Mouse (Mus musculus) stomach, embryonic 14.5 days (tissue): ENCODE data around the gene Oser1. TPM values are rescaled to one million over a fixed set of nuclear protein-coding genes. Genes with fewer than 3 reads are reported as not detected.
"Not testable (repeated sequence)": the region's sequence is repeated elsewhere in the genome, so short reads cannot be mapped to it uniquely, and the experiment has no call there.

ENCODE experiments used
- ATAC-seq: fragments of 200-750 bp; cut with Nextera tagmentation; 2 replicates; pipeline ENCODE4 v1.8.0; 2017; ENCODE audit warnings: low read depth, moderate TSS enrichment; ENCODE audit not compliant: insufficient number of reproducible peaks, insufficient read depth, low FRiP score
- H3K27ac ChIP-seq: fragments of 300-500 bp; sonication (generic); 2 replicates; pipeline ENCODE4 v1.5.1; 2014; ENCODE audit warnings: mild to moderate bottlenecking, low read length, moderate library complexity, mixed read lengths
- H3K27me3 ChIP-seq: fragments of 300-500 bp; sonication (generic); 2 replicates; pipeline ENCODE4 v1.6.1; 2014; ENCODE audit warnings: low read length, control low read depth, mixed read lengths; ENCODE audit not compliant: control insufficient read depth, insufficient read depth
- H3K36me3 ChIP-seq: fragments of 300-500 bp; sonication (generic); 2 replicates; pipeline ENCODE4 v1.6.1; 2014; ENCODE audit warnings: mild to moderate bottlenecking, control low read depth, low read length, moderate library complexity, mixed read lengths; ENCODE audit not compliant: control insufficient read depth, insufficient read depth
- H3K4me1 ChIP-seq: fragments of 300-500 bp; sonication (generic); 2 replicates; pipeline ENCODE4 v1.6.1; 2014; ENCODE audit warnings: low read length, control low read depth, mixed read lengths; ENCODE audit not compliant: control insufficient read depth, insufficient read depth
- H3K4me2 ChIP-seq: fragments of 300-500 bp; sonication (generic); replicated peaks from 2 replicates; pipeline ENCODE4 v1.6.1; 2014; ENCODE audit warnings: low read depth, low read length, control low read depth
- H3K4me3 ChIP-seq: fragments of 300-500 bp; sonication (generic); 2 replicates; pipeline ENCODE4 v1.5.1; 2014; ENCODE audit warnings: low read depth, low read length, control low read depth
- H3K9ac ChIP-seq: fragments of 300-500 bp; sonication (generic); replicated peaks from 2 replicates; pipeline ENCODE4 v1.6.1; 2014; ENCODE audit warnings: low read depth, mild to moderate bottlenecking, control low read depth, low read length, moderate library complexity, mixed read lengths
- H3K9me3 ChIP-seq: fragments of 300-500 bp; sonication (generic); 2 replicates; pipeline ENCODE4 v1.6.1; 2016; ENCODE audit warnings: low read depth, low read length, control low read depth; ENCODE audit not compliant: control insufficient read depth
- WGBS: fragments of 180-500 bp; shearing (Covaris S2); extraction: QIAGEN DNeasy Blood & Tissue Kit; methylation state at CpG from one replicate; pipeline ENCODE4 v1.1.7; 2014; 5-methylcytosine and 5-hydroxymethylcytosine counted together
- polyA plus RNA-seq: library from polyadenylated mRNA; unstranded; fragments of >200 nt; fragmentation: Nextera tagmentation; extraction: Ambion mirVana; gene quantifications from 2 replicates; pipeline ENCODE4 v1.2.1, GENCODE M21; 2014

Oser1 gene
- polyA plus RNA-seq, 1 experiment from 2014 or later: 84.9 TPM

DNA sequence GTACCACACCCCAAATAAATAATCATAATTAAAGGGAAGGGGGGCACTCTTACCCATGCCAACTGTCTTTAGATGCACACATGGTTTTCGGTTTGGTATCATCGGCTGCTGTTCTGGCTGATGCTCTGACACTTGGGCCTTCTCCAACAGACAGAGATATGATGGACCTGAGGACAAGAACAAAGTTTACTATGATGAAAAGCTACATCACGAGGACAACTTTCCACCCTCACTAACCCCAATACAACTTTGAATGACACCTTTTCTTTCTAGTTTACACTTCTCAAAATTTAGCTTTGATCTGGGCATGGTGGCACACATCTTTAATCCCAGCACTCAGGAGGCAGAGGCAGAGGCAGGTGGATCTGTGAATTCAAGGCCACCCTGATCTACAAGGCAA is 13.2 kb downstream of the Oser1 start:
- H3K27ac ChIP-seq, ATAC-seq, H3K4me2 ChIP-seq, H3K4me3 ChIP-seq, H3K4me1 ChIP-seq, H3K9me3 ChIP-seq, H3K9ac ChIP-seq, H3K27me3 ChIP-seq: not testable (repeated sequence)
- peaks cover 52% of the 10 kb centered on the region for H3K36me3 ChIP-seq
- WGBS: 91% methylated on average over 3 of the region's 3 CpGs

DNA sequence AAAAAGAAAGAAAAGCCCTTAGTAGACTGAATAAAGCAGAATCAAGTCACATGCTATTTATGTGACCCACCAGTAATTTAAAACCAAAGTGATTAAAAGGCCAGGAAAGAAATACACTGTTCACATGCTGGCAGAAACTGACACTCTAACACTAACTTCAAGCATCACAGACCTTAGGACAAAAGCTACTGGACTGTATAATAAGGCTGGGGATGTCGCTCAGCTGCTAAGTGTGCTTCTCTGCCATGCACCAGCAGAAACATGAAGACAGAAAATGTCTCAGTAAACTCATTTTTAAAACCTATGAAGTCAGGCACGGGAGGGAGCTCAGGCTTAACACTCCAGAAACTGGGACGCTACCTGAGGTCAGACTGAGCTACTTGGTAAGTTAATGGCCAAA is 14.3 kb downstream of the Oser1 start:
- 94% methylated on average over 3 of the region's 3 CpGs for WGBS
- H3K27me3 ChIP-seq: no peaks in the 10 kb centered on the region
- peaks cover 54% of the 10 kb centered on the region for H3K36me3 ChIP-seq
- no peak overlapping the region for H3K27ac ChIP-seq
- no peak overlapping the region for H3K4me3 ChIP-seq
- H3K9me3 ChIP-seq: no peaks in the 10 kb centered on the region
- ATAC-seq: no peak
- no peak overlapping the region for H3K9ac ChIP-seq
- H3K4me1 ChIP-seq: no peaks in the 10 kb centered on the region
- no peak overlapping the region for H3K4me2 ChIP-seq

DNA sequence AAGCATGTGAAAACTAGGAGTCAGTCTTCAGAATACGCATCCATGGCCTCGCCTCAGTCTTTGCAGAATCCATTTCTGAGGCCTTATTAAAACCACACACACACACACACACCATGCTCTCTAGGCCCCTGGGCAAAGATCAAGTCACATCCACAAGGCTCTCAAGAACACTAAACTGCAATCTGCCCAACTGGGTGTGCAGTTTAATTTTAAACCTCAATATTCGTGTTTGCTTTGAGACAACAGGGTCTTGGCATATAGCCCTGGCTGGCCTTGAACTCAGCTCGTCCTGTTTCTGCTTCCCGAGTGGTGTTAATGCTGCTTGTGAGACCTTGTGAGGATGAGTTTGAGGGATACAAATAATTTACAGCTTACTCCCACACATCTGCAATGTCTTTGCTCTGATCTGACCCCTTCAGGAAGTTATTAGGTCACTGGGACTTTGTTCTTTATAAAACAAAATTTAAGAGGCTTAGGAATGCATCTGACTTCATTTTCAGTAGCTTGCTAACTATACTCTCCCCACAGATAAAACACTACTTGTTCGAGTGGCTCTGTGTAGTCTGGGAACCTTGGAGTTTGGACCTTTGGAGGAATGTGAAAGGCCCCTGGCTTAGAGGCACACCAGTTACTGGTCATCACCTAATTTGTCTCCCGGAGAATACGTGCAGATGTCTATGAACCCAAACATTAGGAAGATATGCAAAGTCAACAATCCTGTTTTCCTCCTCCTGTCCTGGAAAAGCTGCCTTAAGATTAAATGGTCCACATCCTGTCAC is 20.3 kb downstream of the Oser1 start:
- Histone ChIP-seq H3K4me3 (no peak overlapping the region), H3K27me3 (no peaks in the 10 kb centered on the region), H3K36me3 (peaks cover 27% of the 10 kb centered on the region), H3K4me2 (no peak overlapping the region), H3K27ac (no peak overlapping the region), H3K9me3 (no peaks in the 10 kb centered on the region), H3K9ac (no peak overlapping the region), H3K4me1 (no peaks in the 10 kb centered on the region)
- no peak for ATAC-seq
- WGBS: 71% methylated on average over 8 of the region's 8 CpGs

DNA sequence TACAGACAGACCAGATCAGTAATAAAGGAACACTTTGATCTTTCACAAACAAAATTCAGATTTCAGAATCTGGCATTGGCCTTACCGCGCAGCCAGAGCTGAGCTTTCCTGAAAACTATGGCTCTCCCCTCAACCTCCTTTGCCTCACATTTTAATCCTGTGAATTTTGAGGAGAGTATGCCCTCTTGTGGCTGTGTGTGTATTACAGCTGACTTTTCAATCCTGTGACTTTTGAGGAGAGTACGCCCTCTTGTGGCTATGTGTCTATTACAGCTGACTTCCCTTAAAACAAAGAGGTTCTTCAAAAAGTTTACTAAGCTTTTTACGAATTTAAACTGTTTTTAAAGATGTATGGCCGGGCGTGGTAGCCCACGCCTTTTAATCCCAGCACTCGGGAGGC is 23.3 kb downstream of the Oser1 start:
- Histone ChIP-seq H3K36me3 (peaks cover 8% of the 10 kb centered on the region; the same call in 1 of the 2 replicates), H3K27ac (no peak overlapping the region), H3K27me3 (no peaks in the 10 kb centered on the region), H3K4me3 (no peak overlapping the region), H3K9me3 (no peaks in the 10 kb centered on the region), H3K4me1 (peaks cover 7% of the 10 kb centered on the region; the same call in 1 of the 2 replicates), H3K9ac (no peak overlapping the region), H3K4me2 (no peak overlapping the region)
- no peak for ATAC-seq
- 10% methylated on average over 8 of the region's 8 CpGs for WGBS

DNA sequence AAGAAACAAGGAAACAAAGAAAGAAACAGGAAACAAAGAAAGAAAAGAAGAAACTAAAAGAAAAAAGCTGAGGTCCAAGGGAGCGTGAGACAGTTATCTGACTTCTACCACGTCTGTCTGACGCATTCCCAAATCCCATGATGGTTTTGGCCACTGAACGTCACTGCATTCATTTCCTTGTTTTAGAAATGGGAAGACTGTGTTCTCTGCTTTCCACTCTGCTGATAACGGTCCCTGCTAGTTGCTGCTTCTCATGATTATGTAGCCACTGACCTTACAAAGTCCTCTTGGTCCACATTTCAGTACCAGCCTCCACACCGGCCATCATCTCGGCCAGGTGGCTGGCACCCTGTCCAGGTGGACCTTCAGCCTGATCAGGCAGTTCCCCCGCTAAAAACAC is 25.3 kb downstream of the Oser1 start:
- Histone ChIP-seq H3K27me3 (no peaks in the 10 kb centered on the region), H3K9me3 (no peaks in the 10 kb centered on the region), H3K27ac (no peak overlapping the region), H3K36me3 (no peaks in the 10 kb centered on the region), H3K4me1 (peaks cover 7% of the 10 kb centered on the region; the same call in 1 of the 2 replicates), H3K9ac (no peak overlapping the region), H3K4me3 (no peak overlapping the region), H3K4me2 (no peak overlapping the region)
- no peak for ATAC-seq
- 74% methylated on average over 8 of the region's 8 CpGs for whole genome bisulfite sequencing

DNA sequence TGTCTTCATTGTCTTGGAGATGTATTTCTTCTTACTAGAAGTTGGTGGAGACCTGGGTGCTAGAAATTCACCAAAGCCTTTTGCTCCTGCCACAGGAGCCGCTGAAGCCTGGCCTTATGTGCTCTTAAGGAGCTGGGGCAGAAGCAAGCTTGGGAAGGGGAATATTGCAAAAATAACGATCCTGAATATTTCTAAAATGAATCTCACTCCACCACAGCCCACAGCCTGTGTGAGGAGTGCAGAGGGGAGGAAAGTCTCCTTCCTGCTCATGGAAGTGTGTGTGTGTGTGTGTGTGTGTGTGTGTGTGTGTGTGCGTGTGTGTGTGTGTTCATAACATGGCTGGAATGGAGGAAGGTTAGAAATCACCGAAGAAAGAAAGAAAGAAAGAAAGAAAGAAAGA is 25.7 kb downstream of the Oser1 start:
- Histone ChIP-seq H3K27me3 (no peaks in the 10 kb centered on the region), H3K36me3 (no peaks in the 10 kb centered on the region), H3K4me2 (no peak overlapping the region; the same call in 1 of the 2 replicates), H3K27ac (peak overlapping the region; percentile 68; the same call in 1 of the 2 replicates), H3K4me3 (no peak overlapping the region), H3K9ac (no peak overlapping the region), H3K9me3 (no peaks in the 10 kb centered on the region), H3K4me1 (peaks cover 7% of the 10 kb centered on the region; the same call in 1 of the 2 replicates)
- 70% methylated on average over 4 of the region's 4 CpGs for WGBS
- no peak for ATAC-seq

DNA sequence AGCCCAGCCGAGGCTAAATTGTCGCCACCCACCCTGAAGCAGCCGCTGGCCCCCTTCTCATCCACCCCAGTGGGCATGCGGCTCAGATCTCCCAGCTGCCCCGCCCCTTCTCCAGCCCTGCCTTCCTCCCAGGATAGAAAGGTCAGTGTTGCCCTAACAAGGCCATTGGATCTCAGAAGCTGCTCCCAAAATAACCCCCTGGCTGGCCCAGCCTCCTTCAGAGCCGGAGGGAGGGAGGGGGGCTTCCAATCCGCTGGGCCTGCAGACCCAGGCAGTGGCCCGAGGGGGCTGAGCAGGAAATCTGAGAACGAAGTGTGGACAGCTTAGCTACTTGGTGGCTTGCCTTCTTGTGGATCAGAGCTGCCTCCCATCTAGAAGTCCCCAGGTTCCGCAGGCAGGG is 26.6 kb downstream of the Oser1 start, which contains the start of gene Jph2:
Gene Jph2, minus strand, starts transcription at position 89 of the 400 bp plus-strand sequence.
- peak; percentile 79 for ATAC-seq
- peak within 1 kb of the TSS; percentile 24 for H3K4me3 ChIP-seq
- peak within 1 kb of the TSS; percentile 34 for H3K4me2 ChIP-seq
- no peaks in the 10 kb centered on the region for H3K27me3 ChIP-seq
- H3K9me3 ChIP-seq: no peaks in the 10 kb centered on the region
- H3K36me3 ChIP-seq: no peaks in the 10 kb centered on the region
- H3K27ac ChIP-seq: peak within 1 kb of the TSS; percentile 68
- H3K9ac ChIP-seq: peak within 1 kb of the TSS; percentile 45
- H3K4me1 ChIP-seq: peaks cover 7% of the 10 kb centered on the region; the same call in 1 of the 2 replicates
- WGBS: 9% methylated on average over 10 of the region's 10 CpGs

DNA sequence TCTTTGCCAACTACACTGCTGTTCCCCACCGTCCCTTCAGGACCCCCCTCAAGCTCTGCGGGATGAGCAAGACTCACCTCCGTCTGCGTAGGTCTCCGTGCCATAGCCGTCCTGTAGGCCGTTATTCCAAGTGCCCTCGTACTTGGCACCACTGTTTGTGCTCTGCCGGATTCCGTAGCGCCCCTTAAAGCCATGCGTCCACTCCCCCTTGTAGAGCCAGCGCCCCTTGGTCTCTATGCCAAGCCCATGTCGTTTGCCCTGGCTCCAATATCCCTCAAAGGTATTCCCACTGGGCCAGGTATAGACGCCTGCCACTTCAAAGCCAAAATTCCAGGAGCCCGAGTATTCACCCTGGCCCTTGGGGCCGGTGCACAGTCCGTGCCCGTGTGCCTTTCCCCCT is 27.4 kb downstream of the Oser1 start:
- H3K4me3 ChIP-seq: peak overlapping the region; percentile 24
- no peak for ATAC-seq
- H3K36me3 ChIP-seq: no peaks in the 10 kb centered on the region
- peak overlapping the region; percentile 34 for H3K4me2 ChIP-seq
- H3K27ac ChIP-seq: peak overlapping the region; percentile 68; the same call in 1 of the 2 replicates
- peak overlapping the region; percentile 45; the same call in 1 of the 2 replicates for H3K9ac ChIP-seq
- no peaks in the 10 kb centered on the region for H3K27me3 ChIP-seq
- H3K9me3 ChIP-seq: no peaks in the 10 kb centered on the region
- WGBS: 86% methylated on average over 19 of the region's 19 CpGs
- H3K4me1 ChIP-seq: peaks cover 7% of the 10 kb centered on the region; the same call in 1 of the 2 replicates
